Mouse (Mus musculus): ENCODE measurements around the gene Gm10273. TPM values are rescaled to one million over a fixed set of nuclear protein-coding genes. Genes with fewer than 3 reads are reported as not detected.

Gm10273 gene
- polyA plus RNA-seq, 1 experiment from 2014 or later, result 3.4 TPM

GRCm38 (mm10) chr10:59429448-59430135 is 34.2 kb downstream of the Gm10273 start:
- ATAC-seq, result no peak
- Histone ChIP-seq H3K36me3 (ENCODE audit: control insufficient read depth, insufficient read depth) (no peaks in the 10 kb centered on the region), H3K4me2 (replicated peaks; ENCODE audit: low read depth) (no peak overlapping the region), H3K4me3 (ENCODE audit: low read depth, low read length) (no peak overlapping the region), H3K27me3 (replicated peaks; ENCODE audit: control insufficient read depth, insufficient read depth, low read length) (no peaks in the 10 kb centered on the region), H3K9ac (ENCODE audit: low read depth, low read length) (no peak overlapping the region), H3K9me3 (ENCODE audit: control insufficient read depth) (no peaks in the 10 kb centered on the region), H3K27ac (ENCODE audit: low read depth, low read length) (no peak overlapping the region), H3K4me1 (replicated peaks; ENCODE audit: control insufficient read depth, insufficient read depth, low read length) (no peaks in the 10 kb centered on the region)
- WGBS, result 75% methylated on average over 16 of the region's 16 CpGs
- TF ChIP-seq CTCF (IDR thresholded peaks at IDR 0.05; ENCODE audit: low read depth), result no peak

- H3K4me1 ChIP-seq (replicated peaks; ENCODE audit: control insufficient read depth, insufficient read depth, low read length), result no peaks in the 10 kb centered on the region
- ATAC-seq, result peak; percentile 89
- no peak overlapping the region for H3K4me3 ChIP-seq (ENCODE audit: low read depth, low read length)
- H3K9ac ChIP-seq (ENCODE audit: low read depth, low read length), result no peak overlapping the region
- TF ChIP-seq CTCF (IDR thresholded peaks at IDR 0.05; ENCODE audit: low read depth), result no peak
- peak overlapping the region; percentile 41 for H3K4me2 ChIP-seq (replicated peaks; ENCODE audit: low read depth)
- H3K27me3 ChIP-seq (replicated peaks; ENCODE audit: control insufficient read depth, insufficient read depth, low read length), result no peaks in the 10 kb centered on the region
- H3K36me3 ChIP-seq (ENCODE audit: control insufficient read depth, insufficient read depth), result no peaks in the 10 kb centered on the region
- H3K9me3 ChIP-seq (ENCODE audit: control insufficient read depth), result no peaks in the 10 kb centered on the region
- 32% methylated on average over 6 of the region's 6 CpGs for WGBS
- H3K27ac ChIP-seq (ENCODE audit: low read depth, low read length), result no peak overlapping the region
Measured at GRCm38 (mm10) chr10:59430701-59431218, 35.3 kb downstream of the Gm10273 start.

- WGBS, result 94% methylated on average over 18 of the region's 18 CpGs
- H3K36me3 ChIP-seq (ENCODE audit: control insufficient read depth, insufficient read depth), result no peaks in the 10 kb centered on the region
- no peaks in the 10 kb centered on the region for H3K4me1 ChIP-seq (replicated peaks; ENCODE audit: control insufficient read depth, insufficient read depth, low read length)
- no peaks in the 10 kb centered on the region for H3K9me3 ChIP-seq (ENCODE audit: control insufficient read depth)
- H3K27me3 ChIP-seq (replicated peaks; ENCODE audit: control insufficient read depth, insufficient read depth, low read length), result no peaks in the 10 kb centered on the region
- TF ChIP-seq CTCF (IDR thresholded peaks at IDR 0.05; ENCODE audit: low read depth), result no peak
- no peak overlapping the region for H3K27ac ChIP-seq (ENCODE audit: low read depth, low read length)
- no peak overlapping the region for H3K4me3 ChIP-seq (ENCODE audit: low read depth, low read length)
- no peak for ATAC-seq
- H3K9ac ChIP-seq (ENCODE audit: low read depth, low read length), result no peak overlapping the region
- H3K4me2 ChIP-seq (replicated peaks; ENCODE audit: low read depth), result no peak overlapping the region
Measured at GRCm38 (mm10) chr10:59435746-59436145, 40.3 kb downstream of the Gm10273 start.

GRCm38 (mm10) chr10:59438651-59439050 is 43.2 kb downstream of the Gm10273 start:
- WGBS, result 94% methylated on average over 12 of the region's 12 CpGs
- Histone ChIP-seq H3K36me3 (ENCODE audit: control insufficient read depth, insufficient read depth) (no peaks in the 10 kb centered on the region), H3K4me3 (ENCODE audit: low read depth, low read length) (no peak overlapping the region), H3K4me1 (replicated peaks; ENCODE audit: control insufficient read depth, insufficient read depth, low read length) (no peaks in the 10 kb centered on the region), H3K27ac (ENCODE audit: low read depth, low read length) (no peak overlapping the region), H3K9me3 (ENCODE audit: control insufficient read depth) (no peaks in the 10 kb centered on the region), H3K27me3 (replicated peaks; ENCODE audit: control insufficient read depth, insufficient read depth, low read length) (no peaks in the 10 kb centered on the region), H3K9ac (ENCODE audit: low read depth, low read length) (no peak overlapping the region), H3K4me2 (replicated peaks; ENCODE audit: low read depth) (no peak overlapping the region)
- no peak for ATAC-seq
- no peak for TF ChIP-seq CTCF (IDR thresholded peaks at IDR 0.05; ENCODE audit: low read depth)

GRCm38 (mm10) chr10:59439508-59439931 is 44.1 kb downstream of the Gm10273 start:
- Histone ChIP-seq H3K9me3 (ENCODE audit: control insufficient read depth) (no peaks in the 10 kb centered on the region), H3K4me2 (replicated peaks; ENCODE audit: low read depth) (no peak overlapping the region), H3K36me3 (ENCODE audit: control insufficient read depth, insufficient read depth) (no peaks in the 10 kb centered on the region), H3K27me3 (replicated peaks; ENCODE audit: control insufficient read depth, insufficient read depth, low read length) (no peaks in the 10 kb centered on the region), H3K4me3 (ENCODE audit: low read depth, low read length) (no peak overlapping the region), H3K27ac (ENCODE audit: low read depth, low read length) (no peak overlapping the region), H3K9ac (ENCODE audit: low read depth, low read length) (no peak overlapping the region), H3K4me1 (replicated peaks; ENCODE audit: control insufficient read depth, insufficient read depth, low read length) (no peaks in the 10 kb centered on the region)
- 60% methylated on average over 5 of the region's 5 CpGs for WGBS
- TF ChIP-seq CTCF (IDR thresholded peaks at IDR 0.05; ENCODE audit: low read depth), result no peak
- ATAC-seq, result no peak

- Histone ChIP-seq H3K4me1 (replicated peaks; ENCODE audit: control insufficient read depth, insufficient read depth, low read length) (no peaks in the 10 kb centered on the region), H3K4me3 (ENCODE audit: low read depth, low read length) (no peak overlapping the region), H3K27ac (ENCODE audit: low read depth, low read length) (no peak overlapping the region), H3K9me3 (ENCODE audit: control insufficient read depth) (no peaks in the 10 kb centered on the region), H3K9ac (ENCODE audit: low read depth, low read length) (no peak overlapping the region), H3K36me3 (ENCODE audit: control insufficient read depth, insufficient read depth) (no peaks in the 10 kb centered on the region), H3K27me3 (replicated peaks; ENCODE audit: control insufficient read depth, insufficient read depth, low read length) (no peaks in the 10 kb centered on the region), H3K4me2 (replicated peaks; ENCODE audit: low read depth) (no peak overlapping the region)
- no peak for TF ChIP-seq CTCF (IDR thresholded peaks at IDR 0.05; ENCODE audit: low read depth)
- no peak for ATAC-seq
- 62% methylated on average over 6 of the region's 6 CpGs for WGBS
Measured at GRCm38 (mm10) chr10:59440177-59440576, 44.7 kb downstream of the Gm10273 start.
